Mouse (Mus musculus): ENCODE results near the gene Dbp.

Dbp gene

GRCm38 (mm10) chr7:45730727-45731431, 26.0 kb downstream of the Dbp start:
- no peak for DNase-seq

- DNase-seq: no peak
Observed at GRCm38 (mm10) chr7:45733477-45733876, 28.6 kb downstream of the Dbp start.

- peak; percentile 67 for DNase-seq
Observed at GRCm38 (mm10) chr7:45739162-45739763, 34.4 kb downstream of the Dbp start.

- no peak for DNase-seq
Observed at GRCm38 (mm10) chr7:45739820-45740219, 34.9 kb downstream of the Dbp start.

GRCm38 (mm10) chr7:45741308-45741707, 36.4 kb downstream of the Dbp start:
- no peak for DNase-seq

GRCm38 (mm10) chr7:45741777-45742176, 36.9 kb downstream of the Dbp start:
- peak; percentile 49 for DNase-seq

GRCm38 (mm10) chr7:45742338-45742737, 37.5 kb downstream of the Dbp start:
- DNase-seq: peak; percentile 82

- peak; percentile 62 for DNase-seq
Observed at GRCm38 (mm10) chr7:45744387-45744786, 39.5 kb downstream of the Dbp start.

- no peak for DNase-seq
Observed at GRCm38 (mm10) chr7:45746518-45746917, 41.6 kb downstream of the Dbp start.

- no peak for DNase-seq
Observed at GRCm38 (mm10) chr7:45747450-45747849, 42.6 kb downstream of the Dbp start.

GRCm38 (mm10) chr7:45748110-45748509, 43.2 kb downstream of the Dbp start:
- no peak for DNase-seq

GRCm38 (mm10) chr7:45749401-45749800, 44.5 kb downstream of the Dbp start:
- DNase-seq: no peak

GRCm38 (mm10) chr7:45750162-45750561, 45.3 kb downstream of the Dbp start:
- DNase-seq: no peak

GRCm38 (mm10) chr7:45755703-45756102, 50.8 kb downstream of the Dbp start:
- DNase-seq: no peak

GRCm38 (mm10) chr7:45759400-45759799, 54.5 kb downstream of the Dbp start:
- no peak for DNase-seq
